Mouse (Mus musculus): ENCODE data around the gene S100a14.

Gene S100a14

DNA sequence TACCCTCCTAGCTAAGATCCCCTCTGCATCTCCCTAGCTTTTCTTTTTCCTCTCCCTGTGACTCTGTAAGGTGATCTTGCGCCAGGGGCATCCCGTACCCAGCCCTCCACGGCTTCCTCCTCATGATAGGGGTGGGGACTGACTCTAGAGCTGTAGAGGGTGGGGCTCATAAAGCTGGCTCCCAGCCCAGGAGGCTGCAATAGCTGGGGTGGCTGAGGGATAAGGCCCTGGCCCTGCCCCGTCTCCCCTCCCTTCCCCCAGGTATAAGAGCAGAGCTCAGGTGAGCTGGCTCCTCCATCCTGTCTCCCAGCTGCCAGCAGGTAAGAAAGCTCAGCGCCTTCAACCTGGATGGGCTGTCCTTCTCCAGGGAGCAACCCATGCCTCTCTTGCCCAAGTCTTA is at the start of gene S100a14:
Gene S100a14, plus strand, starts transcription at position 277 of the 400 bp plus-strand sequence.
- no peak for DNase-seq (ENCODE audit: low read depth)

GRCm38 (mm10) chr3:90486998-90487397 is 39.7 kb upstream of the S100a14 start:
- DNase-seq (ENCODE audit: low read depth): no peak

DNA sequence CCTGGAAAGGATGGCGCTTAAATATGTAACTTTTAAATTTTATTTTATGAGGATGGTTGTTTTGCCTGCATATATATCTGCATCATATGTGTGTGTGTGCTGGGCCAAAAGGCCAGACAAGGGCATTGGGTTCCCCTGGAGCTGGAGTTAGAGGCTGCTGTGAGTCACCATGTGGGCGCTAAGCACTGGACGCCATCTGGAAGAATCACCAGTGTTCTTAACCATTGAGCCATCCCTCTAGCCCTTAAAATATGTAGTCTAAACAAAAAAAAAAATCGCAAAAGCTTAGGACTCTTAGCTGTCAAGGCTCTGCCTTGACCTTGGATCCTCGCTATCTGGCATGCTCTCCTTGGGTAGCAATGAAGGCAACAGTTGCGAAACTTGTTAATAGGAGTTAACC is 38.1 kb upstream of the S100a14 start:
- no peak for DNase-seq (ENCODE audit: low read depth)

DNA sequence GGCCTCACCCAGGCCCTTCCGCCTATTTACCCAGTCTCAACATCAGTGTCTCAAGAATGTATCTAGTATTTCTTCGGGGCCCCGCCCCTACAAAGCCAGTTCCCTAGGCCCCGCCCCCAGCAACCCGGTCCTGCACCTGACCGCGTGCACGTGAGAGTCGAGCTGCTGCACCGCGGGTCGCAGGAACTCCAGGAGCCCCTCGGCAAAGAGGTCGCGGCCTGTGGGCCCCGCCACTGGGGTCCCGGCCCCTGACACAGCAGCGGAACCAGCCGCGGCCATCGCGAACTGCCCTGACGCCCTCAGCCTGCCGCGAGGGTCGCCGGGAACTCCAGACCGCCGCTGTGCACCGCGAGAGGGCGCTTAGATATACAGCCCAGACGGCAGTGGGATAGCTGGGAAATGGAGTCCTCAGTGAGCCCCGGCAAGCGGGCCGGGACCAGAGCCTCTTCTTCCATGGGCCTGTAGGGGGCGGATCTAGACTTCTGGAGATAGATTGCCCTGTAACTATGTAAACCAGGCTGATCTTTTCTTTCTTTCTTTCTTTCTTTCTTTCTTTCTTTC is 35.9 kb upstream of the S100a14 start, which contains the start of gene Snapin:
Gene Snapin, minus strand, starts transcription at position 338 of the 561 bp plus-strand sequence.
- peak; percentile 93 for DNase-seq (ENCODE audit: low read depth)

DNA sequence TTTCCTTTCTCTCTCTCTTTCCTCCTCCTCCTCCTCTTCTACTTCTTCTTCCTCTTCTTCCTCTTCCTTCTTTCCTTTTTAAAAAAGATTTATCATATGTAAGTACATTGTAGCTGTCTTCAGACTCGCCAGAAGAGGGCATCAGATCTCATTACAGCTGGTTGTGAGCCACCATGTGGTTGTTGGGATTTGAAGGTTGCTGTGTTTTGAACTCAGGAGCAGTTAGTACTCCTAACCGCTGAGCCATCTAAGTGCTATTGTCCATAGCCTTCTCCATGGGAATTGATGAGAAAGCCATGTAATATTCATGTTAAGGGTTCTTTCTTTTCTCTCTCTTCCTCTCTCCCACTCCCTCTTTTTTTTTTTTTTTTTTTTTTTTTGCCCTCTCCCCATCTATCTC is 35.3 kb upstream of the S100a14 start:
- no peak for DNase-seq (ENCODE audit: low read depth)

DNA sequence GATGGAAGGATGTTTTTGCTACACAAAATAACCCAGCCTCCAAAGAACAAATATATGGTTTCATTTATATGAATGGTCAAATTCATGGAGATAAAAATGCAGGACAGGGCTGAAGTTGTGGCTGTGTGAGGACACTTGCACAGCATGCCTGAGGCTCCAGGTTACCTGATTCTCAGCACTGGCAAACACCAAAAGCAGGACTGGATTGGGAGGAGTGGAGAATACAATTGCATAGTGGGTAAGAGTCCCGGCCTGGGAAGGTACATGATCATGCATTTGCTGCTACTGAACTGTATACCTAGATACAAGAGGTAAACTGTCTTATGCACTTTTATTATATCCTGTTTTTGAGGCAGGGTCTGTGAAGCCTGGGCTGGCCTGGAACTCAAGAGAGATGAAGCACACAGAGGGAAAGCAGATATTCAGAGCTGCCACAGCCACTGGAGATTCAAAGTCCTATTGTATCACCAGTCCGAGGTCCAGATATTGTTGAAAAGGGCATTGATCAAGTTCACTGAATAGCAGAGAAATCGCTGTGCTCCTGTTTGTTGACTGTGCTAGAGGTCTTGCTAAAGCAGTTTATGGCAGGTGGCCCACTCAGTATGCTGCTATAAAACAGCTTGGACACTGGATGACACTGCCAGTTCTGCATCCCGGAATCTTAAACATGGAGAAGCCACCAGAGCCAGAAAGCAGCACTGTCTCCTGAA is 32.7 kb upstream of the S100a14 start:
- no peak for DNase-seq (ENCODE audit: low read depth)

DNA sequence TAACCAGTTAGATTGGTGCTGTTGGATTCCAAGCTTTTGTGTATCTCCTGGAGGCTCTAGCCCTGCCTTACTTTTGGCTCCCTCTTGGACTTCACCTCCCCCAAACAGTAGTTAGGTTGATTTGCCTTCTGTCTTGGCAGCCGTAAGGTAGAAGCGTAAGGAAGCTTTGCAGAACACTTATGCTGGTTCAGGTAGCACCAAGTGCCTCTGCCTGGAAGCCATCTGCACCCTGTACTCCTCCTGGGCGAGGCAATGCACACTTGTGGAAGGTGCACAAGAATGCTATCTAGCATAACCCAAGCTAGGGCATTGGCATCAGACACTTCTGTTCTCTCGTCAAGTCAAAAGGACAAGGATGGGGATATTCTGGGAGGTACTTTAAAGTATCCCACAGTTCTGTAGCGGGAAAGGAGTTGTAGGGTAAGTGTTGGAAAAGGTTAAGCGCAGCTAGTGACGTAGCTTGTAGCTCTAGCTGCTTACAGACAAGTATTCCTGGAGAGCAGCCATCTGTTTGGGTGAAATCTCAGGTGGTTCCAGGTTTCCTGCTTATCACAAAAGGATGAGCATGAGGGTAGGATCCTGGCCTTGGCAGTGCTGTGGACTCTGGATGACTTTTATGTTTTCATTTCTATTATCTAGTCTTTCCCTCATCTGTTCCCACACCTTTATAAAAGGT is 30.7 kb upstream of the S100a14 start:
- no peak for DNase-seq (ENCODE audit: low read depth)

- DNase-seq (ENCODE audit: low read depth): no peak
Measured at GRCm38 (mm10) chr3:90497597-90497996, 29.1 kb upstream of the S100a14 start.

GRCm38 (mm10) chr3:90503444-90503843 is 23.2 kb upstream of the S100a14 start:
- DNase-seq (ENCODE audit: low read depth): no peak

DNA sequence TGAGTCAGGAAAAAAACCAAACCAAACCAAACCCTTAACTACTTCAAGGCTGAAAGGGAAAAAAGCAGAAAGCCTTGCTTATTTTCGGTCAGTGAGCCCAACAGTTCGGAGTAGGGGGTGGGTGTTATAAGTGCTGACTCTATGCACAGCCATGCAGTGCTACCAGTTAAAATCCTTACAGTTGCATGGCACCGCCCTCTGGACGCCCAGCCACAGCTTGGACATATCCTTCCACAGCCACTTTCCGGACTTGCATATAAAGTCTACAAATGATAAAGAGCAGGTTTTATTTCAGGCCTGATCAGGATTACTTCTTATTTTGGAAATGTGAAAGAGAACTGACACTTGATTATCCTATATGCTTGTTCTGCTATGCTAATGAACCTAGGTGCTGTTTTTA is 21.4 kb upstream of the S100a14 start:
- DNase-seq (ENCODE audit: low read depth): no peak

- DNase-seq (ENCODE audit: low read depth): no peak
Measured at GRCm38 (mm10) chr3:90506362-90506761, 20.3 kb upstream of the S100a14 start.

GRCm38 (mm10) chr3:90508287-90508949 is 18.2 kb upstream of the S100a14 start:
- DNase-seq (ENCODE audit: low read depth): no peak

DNA sequence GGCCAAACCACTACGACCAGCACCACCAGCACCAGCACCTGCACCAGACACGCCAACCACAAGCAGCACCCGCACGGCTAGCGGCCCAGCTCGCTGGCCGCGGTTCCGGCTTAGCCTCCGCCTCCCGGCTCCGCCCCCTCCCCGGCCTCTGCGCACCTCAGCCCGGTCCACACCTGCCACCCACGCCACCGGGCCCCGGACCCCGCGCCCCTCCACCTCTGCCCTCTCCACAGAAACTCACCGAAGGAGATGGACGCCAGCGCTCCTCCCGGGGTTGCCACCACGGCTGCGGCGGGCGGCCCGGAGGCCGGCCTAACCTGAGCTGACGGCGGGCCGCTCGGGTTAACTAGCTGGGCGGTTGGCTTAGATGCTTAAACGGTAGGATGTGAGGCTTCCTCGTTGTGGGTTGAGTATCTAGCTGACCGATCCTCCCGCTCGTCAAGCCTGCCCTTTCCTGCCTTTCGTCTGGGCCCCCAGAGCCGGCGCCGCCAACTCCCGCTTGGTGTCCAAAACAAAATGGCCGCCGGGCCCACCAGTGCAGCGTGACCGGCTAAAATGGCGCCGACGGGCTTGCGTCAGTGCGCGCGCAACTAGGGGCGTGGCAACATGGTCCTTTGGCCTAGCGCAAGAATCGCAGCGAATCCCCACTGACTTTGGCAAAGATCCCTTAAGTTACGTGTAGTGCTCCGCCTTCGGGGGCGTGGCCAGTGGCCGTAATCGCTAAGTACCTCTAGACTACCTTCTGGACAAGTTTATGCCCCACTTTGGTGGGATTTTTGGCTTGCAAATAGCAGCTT is 17.5 kb upstream of the S100a14 start, which contains the start of gene Chtop:
Gene Chtop, minus strand, starts transcription at position 549 of the 797 bp plus-strand sequence.
- peak; percentile 99 for DNase-seq (ENCODE audit: low read depth)

DNA sequence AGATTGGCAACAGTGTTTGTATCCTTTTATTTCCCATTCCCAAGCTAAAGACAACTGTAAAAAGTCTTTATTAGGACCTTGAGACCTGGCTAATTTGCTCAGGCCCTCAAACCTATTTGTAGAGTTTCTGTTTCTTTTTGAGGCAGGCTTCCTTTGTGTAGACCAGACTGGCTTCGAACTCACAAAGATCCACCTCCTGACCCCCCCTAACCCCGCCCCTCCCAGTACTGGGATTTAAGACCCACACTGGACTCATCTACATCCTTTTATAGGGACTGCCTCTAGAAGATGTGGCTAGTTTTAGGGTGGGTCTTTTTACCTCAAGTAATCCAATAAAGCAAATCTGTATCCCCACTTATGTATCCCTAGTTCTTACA is 16.9 kb upstream of the S100a14 start:
- no peak for DNase-seq (ENCODE audit: low read depth)

DNA sequence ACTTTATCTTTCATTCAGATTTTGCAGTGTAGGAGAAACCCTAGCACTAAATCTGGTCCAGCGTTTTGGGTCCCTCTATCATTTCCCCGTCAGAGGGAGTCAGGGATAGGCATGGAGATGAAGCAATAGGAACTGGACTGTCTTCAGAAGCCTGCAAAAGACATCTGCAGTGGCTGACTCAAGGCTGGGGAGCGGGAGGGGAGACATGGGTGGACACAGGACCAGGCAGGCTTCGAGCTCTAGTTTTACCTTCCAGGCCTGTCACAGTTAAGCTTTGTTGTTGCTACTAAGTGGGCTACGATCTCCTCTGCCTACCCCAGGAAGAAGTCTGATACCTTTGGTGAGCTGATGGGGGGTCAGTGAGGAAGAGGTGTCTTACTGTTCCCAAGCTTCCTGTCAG is 14.4 kb upstream of the S100a14 start:
- DNase-seq (ENCODE audit: low read depth): no peak

- no peak for DNase-seq (ENCODE audit: low read depth)
Measured at GRCm38 (mm10) chr3:90512948-90513642, 13.6 kb upstream of the S100a14 start.

DNA sequence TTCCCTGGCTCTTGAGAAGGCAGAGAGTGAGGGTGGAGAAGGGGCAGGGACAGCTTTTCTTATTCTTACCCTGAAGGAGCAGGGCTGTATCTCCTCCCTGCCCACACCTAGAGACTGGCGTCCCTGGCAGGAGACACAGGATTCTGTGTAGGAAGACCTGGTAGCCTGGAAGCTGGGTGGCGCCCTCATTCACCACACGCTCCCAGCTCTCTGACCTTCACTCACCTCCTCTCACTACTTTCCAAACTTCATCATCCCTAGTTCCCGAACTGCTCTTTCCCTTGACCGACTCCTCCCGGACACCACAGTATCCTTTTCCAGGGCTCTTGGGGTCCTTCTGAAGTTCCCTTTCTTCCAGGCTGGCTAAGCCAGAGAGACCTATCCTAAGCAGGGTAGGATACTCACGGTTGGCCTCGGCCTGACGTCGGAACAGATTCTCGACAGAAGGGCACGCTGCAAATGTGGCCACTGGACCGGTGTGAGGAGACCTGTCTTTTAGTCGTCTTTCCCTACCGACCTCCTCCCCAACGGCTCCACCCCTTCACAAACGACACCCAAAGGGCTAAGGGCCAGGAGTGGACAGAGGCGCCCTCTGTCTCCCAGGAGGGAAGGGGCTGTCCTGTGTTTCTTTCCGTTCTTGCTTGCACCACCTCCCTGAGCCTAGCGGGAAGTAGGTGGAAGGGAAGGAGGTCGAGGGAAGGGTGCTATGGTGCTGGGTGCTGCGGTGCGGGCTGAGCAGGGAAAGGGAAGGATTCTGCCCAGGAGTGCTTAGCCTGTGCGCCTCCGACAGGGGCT is 12.7 kb upstream of the S100a14 start, which contains the start of the genes S100a1 and S100a13:
Gene S100a1, minus strand, starts transcription at position 597 of the 795 bp plus-strand sequence.
Gene S100a13, plus strand, starts transcription at position 640 of the 795 bp plus-strand sequence.
- DNase-seq (ENCODE audit: low read depth): no peak

DNA sequence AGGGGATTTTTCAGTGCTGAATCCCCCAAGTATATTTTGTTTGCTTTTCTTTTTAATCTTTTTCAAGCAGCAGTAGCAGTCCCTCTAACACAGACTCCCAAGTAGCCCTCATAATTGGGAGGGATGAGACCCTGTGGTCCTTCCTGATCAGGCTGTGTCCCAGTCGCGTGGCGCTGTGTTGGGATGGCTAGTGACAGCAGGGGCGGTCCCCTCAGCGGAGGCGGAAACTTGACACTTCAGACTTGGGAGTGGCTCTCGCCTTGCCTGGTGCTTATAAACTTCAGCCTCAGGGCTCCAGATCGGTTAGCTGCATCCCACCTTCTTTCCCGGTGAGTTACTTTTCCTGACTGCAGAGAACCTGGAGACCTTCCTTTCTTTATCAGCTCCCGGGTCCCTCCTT is 12.0 kb upstream of the S100a14 start:
- DNase-seq (ENCODE audit: low read depth): peak; percentile 54

DNA sequence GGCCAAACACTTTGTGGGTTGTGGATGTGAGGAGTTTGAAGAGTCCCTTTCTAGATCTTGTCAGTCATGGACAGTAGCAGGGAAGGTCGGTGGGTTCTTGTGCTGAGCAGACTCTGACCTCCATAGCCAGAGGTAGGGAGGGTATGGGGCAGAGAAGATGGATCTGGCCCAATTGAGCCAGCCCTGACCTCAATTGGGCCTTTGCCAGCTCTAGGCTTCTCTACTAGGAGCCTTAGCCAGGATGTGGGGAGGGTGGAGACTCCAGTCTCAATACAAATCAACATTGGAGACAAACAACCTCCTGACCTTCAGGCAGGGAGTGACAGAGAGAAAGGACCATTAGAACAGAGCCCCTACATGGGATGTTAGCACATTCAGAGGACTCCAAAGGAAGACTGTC is 11.4 kb upstream of the S100a14 start:
- no peak for DNase-seq (ENCODE audit: low read depth)

DNA sequence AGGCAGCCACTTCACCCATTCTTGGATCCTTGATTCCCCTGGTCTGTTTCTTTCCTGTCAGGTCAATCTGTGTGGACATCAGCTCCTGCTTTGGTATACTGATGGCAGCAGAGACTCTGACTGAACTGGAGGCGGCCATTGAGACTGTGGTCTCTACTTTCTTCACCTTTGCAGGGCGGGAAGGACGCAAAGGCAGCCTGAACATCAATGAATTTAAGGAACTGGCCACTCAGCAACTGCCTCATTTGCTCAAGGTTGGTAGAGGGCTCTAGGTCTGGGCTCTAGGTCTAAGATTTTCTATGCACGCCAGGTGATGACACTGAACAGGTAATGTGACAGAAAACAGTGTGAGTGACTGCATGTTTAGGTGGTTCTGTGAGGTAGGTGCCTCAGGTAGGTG is 10.9 kb upstream of the S100a14 start:
- DNase-seq (ENCODE audit: low read depth): no peak
